Mouse (Mus musculus): Measurements from ENCODE around the gene Olfr1263.

Olfr1263 gene

GRCm38 (mm10) chr2:90011831-90012230, at the start of gene Olfr1263:
Olfr1263 (plus strand) TSS chr2:90012131.
- DNase-seq (ENCODE audit: low read depth, low spot score) = no peak

- no peak for DNase-seq (ENCODE audit: low read depth, low spot score)
Measured at GRCm38 (mm10) chr2:89974184-89974583, 37.7 kb upstream of the Olfr1263 start, which contains the start of gene Olfr1260. Olfr1260 (plus strand) TSS chr2:89974340.

GRCm38 (mm10) chr2:89977709-89978108, 34.2 kb upstream of the Olfr1263 start:
- no peak for DNase-seq (ENCODE audit: low read depth, low spot score)

GRCm38 (mm10) chr2:89990921-89991320, 21.0 kb upstream of the Olfr1263 start, which contains the start of gene Olfr1261:
Olfr1261 (plus strand) TSS chr2:89991221.
- no peak for DNase-seq (ENCODE audit: low read depth, low spot score)

GRCm38 (mm10) chr2:89999845-90000244, 12.1 kb upstream of the Olfr1263 start, which contains the start of gene Olfr1262:
Olfr1262 (plus strand) TSS chr2:90000145.
- no peak for DNase-seq (ENCODE audit: low read depth, low spot score)

GRCm38 (mm10) chr2:90025477-90025876, 13.5 kb downstream of the Olfr1263 start, which contains the start of gene Olfr1264:
Olfr1264 (minus strand) TSS chr2:90025577.
- no peak for DNase-seq (ENCODE audit: low read depth, low spot score)

- DNase-seq (ENCODE audit: low read depth, low spot score) = no peak
Measured at GRCm38 (mm10) chr2:90035037-90035436, 23.1 kb downstream of the Olfr1263 start, which contains the start of gene Olfr1265. Olfr1265 (plus strand) TSS chr2:90035337.

- no peak for DNase-seq (ENCODE audit: low read depth, low spot score)
Measured at GRCm38 (mm10) chr2:90063494-90063893, 51.6 kb downstream of the Olfr1263 start, which contains the start of gene Olfr140. Olfr140 (minus strand) TSS chr2:90063594.
